Mouse (Mus musculus): ENCODE data around the gene Gm9970.

- TF ChIP-seq CTCF (IDR thresholded peaks at IDR 0.05; ENCODE audit: low read depth, low read length) (no peak), GATA1 (IDR thresholded peaks at IDR 0.05; ENCODE audit: borderline replicate concordance, low read length) (no peak), GATA2 (IDR thresholded peaks at IDR 0.05; ENCODE audit: borderline replicate concordance, low read depth, low read length) (no peak), TAL1 (conservative IDR thresholded peaks at IDR 0.05; ENCODE audit: low read depth, low read length) (no peak)
Measured at GRCm38 (mm10) chr5:31202933-31203332, 38.1 kb downstream of the Gm9970 start.
